Mouse (Mus musculus) heart, postnatal 0 days (tissue): ENCODE measurements around the gene Rasgrf2.

ENCODE experiments used
- CTCF ChIP-seq: IDR thresholded peaks from 2 replicates; pipeline ENCODE4 v1.5.1; 2016; ENCODE audit warnings: antibody characterized with exemption, control low read depth, low read depth
- EP300 ChIP-seq: IDR thresholded peaks from 2 replicates; pipeline ENCODE4 v1.6.1; 2016; ENCODE audit warnings: antibody characterized with exemption, low read depth

DNA sequence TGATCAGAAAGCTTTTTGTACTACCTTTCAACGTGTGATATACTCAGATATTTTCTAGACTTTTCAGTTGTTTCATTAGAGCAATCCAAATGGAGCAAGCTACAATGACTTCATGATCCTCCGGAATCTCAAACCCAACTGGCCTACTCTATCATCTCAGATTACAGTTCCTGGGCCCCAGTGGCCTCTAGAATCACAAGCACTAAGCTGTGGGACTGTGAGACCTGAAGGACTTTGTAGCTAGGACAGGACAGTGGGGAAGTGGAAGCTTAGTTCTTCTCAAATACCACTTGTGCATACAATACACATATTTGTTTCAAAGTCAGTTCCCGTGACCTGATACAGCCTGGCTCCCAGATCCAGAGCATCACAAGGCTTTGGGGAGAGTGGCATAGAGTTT lies 253.5 kb downstream of the Rasgrf2 start:
- TF ChIP-seq CTCF (no peak), EP300 (no peak)
